10 mouse cellular contexts compared by ENCODE assay signal in genomic region chr4:124701916-124702315, GRCm38 (mm10). TPM values are rescaled to one million over a fixed set of nuclear protein-coding genes. Genes with fewer than 3 reads are reported as not detected.
DNase-seq lines count a peak whose midpoint lies in the region; ATAC-seq and TF ChIP-seq lines count a peak whose summit lies in the region.
"Had no signal": no experiment of that assay in that cellular context is flagged by ENCODE, and none has a peak within 500 bp of the region (broad histone marks: within the 10 kb centered on the region; RNA-seq: fewer than 3 reads in every experiment).

No protein-coding gene starts in this region.

- peaks cover 23% of the 10 kb centered on the region for H3K4me1 ChIP-seq in forebrain, embryonic 11.5 days (replicated peaks; ENCODE audit: control insufficient read depth, insufficient read depth, low read length)
- H3K4me1 ChIP-seq in hindbrain, embryonic 14.5 days (replicated peaks; ENCODE audit: control insufficient read depth, insufficient read depth, low read length): peaks cover 13% of the 10 kb centered on the region
- peaks cover 30% of the 10 kb centered on the region for H3K4me1 ChIP-seq in midbrain, embryonic 15.5 days

- intact Hi-C loops in gastrocnemius, adult 2 months (cut with DNase I): loop anchor here (2.0 kb wide), 1 partner anchor 17 kb away; no protein-coding TSS in a partner anchor
- intact Hi-C loops in gastrocnemius, postnatal 14 days (cut with DNase I; ENCODE audit: low total_unique reads): no loop called here

- WGBS in forebrain, embryonic 11.5 days: 35% methylated on average over 2 of the region's 5 CpGs
- 39% methylated on average over 2 of the region's 5 CpGs for WGBS in hindbrain, embryonic 14.5 days
- WGBS in midbrain, embryonic 15.5 days: 50% methylated on average over 3 of the region's 5 CpGs

- H3K27me3 ChIP-seq in forebrain, embryonic 11.5 days (ENCODE audit: control insufficient read depth, insufficient read depth, low read length): no peaks in the 10 kb centered on the region
- peaks cover 28% of the 10 kb centered on the region for H3K27me3 ChIP-seq in hindbrain, embryonic 14.5 days (ENCODE audit: control insufficient read depth, insufficient read depth, low read length)
- peaks cover 2% of the 10 kb centered on the region; the same call in 1 of the 2 replicates for H3K27me3 ChIP-seq in midbrain, embryonic 15.5 days (replicated peaks)

- H3K27ac ChIP-seq in gastrocnemius, adult 2 months: peak overlapping the region; percentile 99
- no peak overlapping the region for H3K27ac ChIP-seq in forebrain, embryonic 11.5 days (ENCODE audit: low read depth, low read length)
- no peak overlapping the region for H3K27ac ChIP-seq in hindbrain, embryonic 14.5 days
- H3K27ac ChIP-seq in midbrain, embryonic 15.5 days: no peak overlapping the region

- no peaks in the 10 kb centered on the region for H3K9me3 ChIP-seq in forebrain, embryonic 11.5 days (ENCODE audit: control insufficient read depth, low read length)
- H3K9me3 ChIP-seq in hindbrain, embryonic 14.5 days (ENCODE audit: control insufficient read depth, low read length): no peaks in the 10 kb centered on the region
- H3K9me3 ChIP-seq in midbrain, embryonic 15.5 days: no peaks in the 10 kb centered on the region

- TF ChIP-seq CTCF in gastrocnemius, adult 2 months (IDR thresholded peaks at IDR 0.05): no peak

- no peak for ATAC-seq in forebrain, embryonic 11.5 days (replicated peaks; ENCODE audit: low FRiP score)
- no peak for ATAC-seq in hindbrain, embryonic 14.5 days (ENCODE audit: low FRiP score)
- ATAC-seq in midbrain, embryonic 15.5 days (replicated peaks): no peak
- no peak for ATAC-seq in monocyte, adult 5-6 weeks (replicated peaks; ENCODE audit: insufficient number of reproducible peaks, low FRiP score, low TSS enrichment, poor library complexity, severe bottlenecking)
- ATAC-seq in activated CD4-positive, CD25-positive, alpha-beta regulatory T cell, adult 4 months: no peak

- no peaks in the 10 kb centered on the region for H3K36me3 ChIP-seq in forebrain, embryonic 11.5 days (ENCODE audit: control insufficient read depth, insufficient read depth, low read length)
- H3K36me3 ChIP-seq in hindbrain, embryonic 14.5 days (replicated peaks; ENCODE audit: control insufficient read depth, insufficient read depth): no peaks in the 10 kb centered on the region
- no peaks in the 10 kb centered on the region for H3K36me3 ChIP-seq in midbrain, embryonic 15.5 days (replicated peaks)

- H3K9ac ChIP-seq in forebrain, embryonic 11.5 days (ENCODE audit: low read length): peak overlapping the region; percentile 74
- H3K9ac ChIP-seq in hindbrain, embryonic 14.5 days: no peak overlapping the region
- no peak overlapping the region for H3K9ac ChIP-seq in midbrain, embryonic 15.5 days

- peak overlapping the region; percentile 98 for H3K4me2 ChIP-seq in forebrain, embryonic 11.5 days (ENCODE audit: low read depth, low read length, severe bottlenecking)
- peak overlapping the region; percentile 88 for H3K4me2 ChIP-seq in hindbrain, embryonic 14.5 days (replicated peaks)
- H3K4me2 ChIP-seq in midbrain, embryonic 15.5 days: 0 out of 2 replicates have a peak overlapping the region, but pooled peaks have one; percentile 81

- DNase-seq in gastrocnemius, adult 2 months: peak; percentile 79
- DNase-seq in gastrocnemius, postnatal 14 days: no peak
- DNase-seq in forebrain, embryonic 11.5 days (ENCODE audit: low spot score): no peak
- no peak for DNase-seq in hindbrain, embryonic 14.5 days (ENCODE audit: low spot score)
- DNase-seq in layer of hippocampus, postnatal 25 days (ENCODE audit: extremely low spot score in 1 of 2, low spot score in 1 of 2): no peak
- DNase-seq: cerebellum, adult 11-12 months had no signal

- peak overlapping the region; percentile 93 for H3K4me3 ChIP-seq in gastrocnemius, adult 2 months
- H3K4me3 ChIP-seq in forebrain, embryonic 11.5 days (ENCODE audit: low read depth, low read length): peak overlapping the region; percentile 72
- H3K4me3 ChIP-seq in hindbrain, embryonic 14.5 days (replicated peaks; ENCODE audit: low read length): peak overlapping the region; percentile 49
- 0 out of 2 replicates have a peak overlapping the region, but pooled peaks have one; percentile 44 for H3K4me3 ChIP-seq in midbrain, embryonic 15.5 days

RNA-seq across cellular contexts. Expression of gene Fhl3, which starts 1.4 kb away (rescaled TPM):
- 100 to 1,000 TPM; 151 to 515 TPM for total RNA-seq in gastrocnemius, adult 2 months (2021)
- 100 to 1,000 TPM in 1 of 2 experiments, 10 to 100 TPM in 1; 77.5 to 112 TPM for total RNA-seq in gastrocnemius, postnatal 14 days (2021)
- 5.5 and 6.4 TPM in 2 replicates for polyA plus RNA-seq in forebrain, embryonic 11.5 days (2014; fragmentation: Nextera tagmentation; extraction: Ambion mirVana)
- 1.8 and 2.2 TPM in 2 replicates for polyA plus RNA-seq in hindbrain, embryonic 14.5 days (2014; fragmentation: Nextera tagmentation; extraction: Ambion mirVana)
- 1.6 and 2.2 TPM in 2 replicates for polyA plus RNA-seq in midbrain, embryonic 15.5 days (2015; fragmentation: Nextera tagmentation; extraction: Ambion mirVana)
- total RNA-seq in monocyte, adult 5-6 weeks (2017): 0.76 to 5.1 TPM in 2 of 3 replicates, not detected in the other
- polyA plus RNA-seq in activated CD4-positive, CD25-positive, alpha-beta regulatory T cell, adult 4 months (2017; shearing (Covaris generic)): 10 to 100 TPM in 1 of 2 experiments, 1 to 10 TPM in 1; 7.2 to 14.7 TPM
- 1 to 10 TPM; 2.3 to 2.8 TPM for total RNA-seq in layer of hippocampus, postnatal 25 days (2021)

RNA-seq across cellular contexts. Expression of gene Utp11, which starts 8.5 kb away (rescaled TPM):
- total RNA-seq in gastrocnemius, adult 2 months (2021): 10 to 100 TPM; 17.5 to 21.5 TPM
- 10 to 100 TPM; 16.5 to 20.4 TPM for total RNA-seq in gastrocnemius, postnatal 14 days (2021)
- polyA plus RNA-seq in forebrain, embryonic 11.5 days (2014; fragmentation: Nextera tagmentation; extraction: Ambion mirVana): 55.3 and 63.2 TPM in 2 replicates
- 33.5 and 33.6 TPM in 2 replicates for polyA plus RNA-seq in hindbrain, embryonic 14.5 days (2014; fragmentation: Nextera tagmentation; extraction: Ambion mirVana)
- 36.8 and 41.8 TPM in 2 replicates for polyA plus RNA-seq in midbrain, embryonic 15.5 days (2015; fragmentation: Nextera tagmentation; extraction: Ambion mirVana)
- 28.4 to 46.7 TPM (median 36.0 TPM) in 3 replicates for total RNA-seq in monocyte, adult 5-6 weeks (2017)
- polyA plus RNA-seq in activated CD4-positive, CD25-positive, alpha-beta regulatory T cell, adult 4 months (2017; shearing (Covaris generic)): 10 to 100 TPM; 80.9 to 85.9 TPM
- 10 to 100 TPM; 15.1 to 16.6 TPM for total RNA-seq in layer of hippocampus, postnatal 25 days (2021)

RNA-seq across cellular contexts. Expression of gene Sf3a3, which starts 12.7 kb away (rescaled TPM):
- total RNA-seq in gastrocnemius, adult 2 months (2021): 10 to 100 TPM; 11.1 to 14.3 TPM
- total RNA-seq in gastrocnemius, postnatal 14 days (2021): 10 to 100 TPM; 14.7 to 17.4 TPM
- polyA plus RNA-seq in forebrain, embryonic 11.5 days (2014; fragmentation: Nextera tagmentation; extraction: Ambion mirVana): 218 and 220 TPM in 2 replicates
- polyA plus RNA-seq in hindbrain, embryonic 14.5 days (2014; fragmentation: Nextera tagmentation; extraction: Ambion mirVana): 88.9 and 89.3 TPM in 2 replicates
- polyA plus RNA-seq in midbrain, embryonic 15.5 days (2015; fragmentation: Nextera tagmentation; extraction: Ambion mirVana): 110 and 112 TPM in 2 replicates
- 67.5 to 99.3 TPM (median 98.8 TPM) in 3 replicates for total RNA-seq in monocyte, adult 5-6 weeks (2017)
- 100 to 1,000 TPM; 108 to 125 TPM for polyA plus RNA-seq in activated CD4-positive, CD25-positive, alpha-beta regulatory T cell, adult 4 months (2017; shearing (Covaris generic))
- total RNA-seq in layer of hippocampus, postnatal 25 days (2021): 10 to 100 TPM; 34.6 to 34.8 TPM

RNA-seq across cellular contexts. Expression of gene Inpp5b, which starts 39.7 kb away (rescaled TPM):
- total RNA-seq in gastrocnemius, adult 2 months (2021): 10 to 100 TPM in 1 of 2 experiments, 1 to 10 TPM in 1; 8.9 to 10.6 TPM
- total RNA-seq in gastrocnemius, postnatal 14 days (2021): 1 to 10 TPM; 8.7 to 9.4 TPM
- polyA plus RNA-seq in forebrain, embryonic 11.5 days (2014; fragmentation: Nextera tagmentation; extraction: Ambion mirVana): 34.1 and 36.8 TPM in 2 replicates
- polyA plus RNA-seq in hindbrain, embryonic 14.5 days (2014; fragmentation: Nextera tagmentation; extraction: Ambion mirVana): 21.0 and 21.1 TPM in 2 replicates
- 22.4 and 29.1 TPM in 2 replicates for polyA plus RNA-seq in midbrain, embryonic 15.5 days (2015; fragmentation: Nextera tagmentation; extraction: Ambion mirVana)
- total RNA-seq in monocyte, adult 5-6 weeks (2017): 30.2 to 90.4 TPM (median 33.8 TPM) in 3 replicates
- polyA plus RNA-seq in activated CD4-positive, CD25-positive, alpha-beta regulatory T cell, adult 4 months (2017; shearing (Covaris generic)): 10 to 100 TPM; 80.2 to 94.1 TPM
- 10 to 100 TPM; 34.6 to 51.5 TPM for total RNA-seq in layer of hippocampus, postnatal 25 days (2021)

RNA-seq across cellular contexts. Expression of gene Pou3f1, which starts 45.3 kb away (rescaled TPM):
- under 1 TPM; 0.14 to 0.26 TPM for total RNA-seq in gastrocnemius, adult 2 months (2021)
- total RNA-seq in gastrocnemius, postnatal 14 days (2021): 1 to 10 TPM; 1.3 to 2.2 TPM
- 8.6 and 11.7 TPM in 2 replicates for polyA plus RNA-seq in forebrain, embryonic 11.5 days (2014; fragmentation: Nextera tagmentation; extraction: Ambion mirVana)
- 9.6 and 11.2 TPM in 2 replicates for polyA plus RNA-seq in hindbrain, embryonic 14.5 days (2014; fragmentation: Nextera tagmentation; extraction: Ambion mirVana)
- 16.8 and 22.6 TPM in 2 replicates for polyA plus RNA-seq in midbrain, embryonic 15.5 days (2015; fragmentation: Nextera tagmentation; extraction: Ambion mirVana)
- total RNA-seq in monocyte, adult 5-6 weeks (2017): not detected in 3 replicates
- polyA plus RNA-seq in activated CD4-positive, CD25-positive, alpha-beta regulatory T cell, adult 4 months (2017; shearing (Covaris generic)): not detected
- 10 to 100 TPM; 46.3 to 49.8 TPM for total RNA-seq in layer of hippocampus, postnatal 25 days (2021)
- total RNA-seq: liver, adult 2 months had no signal
- polyA plus RNA-seq: liver, adult 2 months had no signal

Comparison
In these comparisons a context has a peak if more than half of its experiments do, and no peak if none do; other contexts are left out.
1. RNA of gene Fhl3, which starts 1.4 kb away (total RNA-seq): 151 to 515 TPM in gastrocnemius, adult 2 months and 77.5 to 112 TPM in gastrocnemius, postnatal 14 days; 2.3 to 2.8 TPM in layer of hippocampus, postnatal 25 days and 0.76 to 5.1 TPM in monocyte, adult 5-6 weeks; every median in the first group is over 10 times any median in the second.
2. Peak in every context shown above with its lines, with median percentiles within 50 percentile points of each other: H3K4me3 ChIP-seq and H3K4me2 ChIP-seq.